Mouse (Mus musculus) skeletal muscle tissue, adult 2 months (tissue): Measurements from ENCODE around the gene Rad17.
A peak's percentile ranks its signal among the peaks of the same experiment; 100 is the strongest.

ENCODE experiments used
- DNase-seq: peaks from one replicate; pipeline ENCODE4 v3.0.0-alpha.2; 2012; ENCODE audit warnings: low read depth, low spot score

Rad17 gene

DNA sequence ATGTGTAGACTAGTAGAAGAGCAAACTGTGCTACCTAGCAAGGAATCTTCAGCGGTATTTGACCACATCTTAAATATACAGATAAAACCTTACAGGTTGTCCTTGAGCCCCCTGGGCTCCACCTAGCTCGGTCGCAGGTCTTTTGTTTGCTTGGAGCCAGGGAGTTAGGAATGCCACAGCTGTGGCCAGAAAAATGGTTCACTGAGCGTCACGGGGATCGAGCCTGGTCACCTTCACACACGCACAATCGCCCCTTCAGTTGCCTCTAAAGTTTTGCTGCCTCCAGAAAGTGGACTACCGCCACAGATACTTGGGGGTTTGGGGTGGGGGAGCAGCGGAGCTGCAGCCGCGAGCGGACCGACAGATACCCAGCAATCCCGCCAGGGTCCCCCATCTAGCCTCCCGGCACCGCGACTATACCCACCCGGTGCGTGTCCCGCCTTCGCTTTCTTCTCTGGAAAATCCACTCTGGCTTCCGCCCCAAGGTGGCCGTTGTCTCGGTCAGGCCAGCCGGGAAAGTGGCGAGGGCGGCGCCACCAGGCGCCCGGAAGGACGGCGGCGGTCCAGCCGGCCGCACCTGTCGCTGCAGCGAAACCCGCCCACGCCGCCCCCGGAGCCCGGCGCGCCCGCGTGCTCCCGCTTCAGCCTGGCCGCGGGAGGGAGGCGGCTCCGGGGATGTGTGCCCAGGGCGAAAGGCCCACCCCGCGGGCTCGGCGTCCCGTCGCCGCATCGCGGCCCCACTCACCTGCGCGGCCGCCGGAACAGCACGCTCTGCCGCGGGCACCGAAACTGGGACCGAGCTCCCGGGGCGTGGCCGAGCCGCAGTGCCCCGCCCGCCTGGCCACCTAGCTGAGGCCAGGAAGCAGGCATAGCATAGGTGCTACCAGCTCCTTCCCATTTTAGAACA lies 34.4 kb downstream of the Rad17 start, which contains the start of gene Marveld2:
Gene Marveld2, minus strand, starts transcription at position 791 of the 907 bp plus-strand sequence.
- no peak for DNase-seq

DNA sequence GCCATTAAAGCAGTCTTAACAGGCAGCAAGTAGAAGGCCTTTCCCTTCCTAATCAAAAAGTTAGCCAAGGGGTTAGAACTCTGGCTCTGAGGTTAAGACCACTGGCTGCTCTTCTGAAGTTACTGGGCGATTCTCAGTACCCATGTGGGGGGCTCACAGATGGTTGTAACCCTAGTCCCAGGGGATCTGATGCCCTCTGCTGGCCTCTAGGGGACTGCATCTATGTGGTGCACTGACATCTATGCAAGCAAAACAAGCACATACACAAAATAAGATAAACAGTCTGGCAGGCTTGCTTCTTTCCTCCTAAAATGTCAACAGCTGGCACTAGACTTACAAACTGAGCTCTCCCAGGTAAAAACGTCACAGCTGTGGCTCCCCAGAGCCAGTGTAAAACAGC lies 37.9 kb downstream of the Rad17 start:
- no peak for DNase-seq

DNA sequence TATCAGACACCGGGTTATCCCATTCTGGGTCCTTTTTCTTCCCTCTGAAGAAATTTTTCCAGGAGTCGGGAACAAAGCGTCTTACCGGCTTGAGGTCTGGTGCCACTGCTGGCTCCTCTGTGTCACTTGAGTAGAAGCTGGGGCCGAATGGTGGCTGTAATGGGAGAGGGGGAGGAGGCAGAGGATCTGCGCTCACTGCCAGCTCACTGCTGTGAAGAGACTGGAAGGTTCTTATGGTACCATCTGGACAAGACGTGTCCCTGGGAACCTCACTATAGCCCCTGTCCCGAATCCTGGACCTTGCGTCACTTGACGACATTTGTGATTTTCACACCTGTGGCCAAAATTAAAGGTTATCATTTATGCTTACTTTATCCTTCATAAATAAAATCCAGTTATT lies 38.6 kb downstream of the Rad17 start:
- DNase-seq: no peak

DNA sequence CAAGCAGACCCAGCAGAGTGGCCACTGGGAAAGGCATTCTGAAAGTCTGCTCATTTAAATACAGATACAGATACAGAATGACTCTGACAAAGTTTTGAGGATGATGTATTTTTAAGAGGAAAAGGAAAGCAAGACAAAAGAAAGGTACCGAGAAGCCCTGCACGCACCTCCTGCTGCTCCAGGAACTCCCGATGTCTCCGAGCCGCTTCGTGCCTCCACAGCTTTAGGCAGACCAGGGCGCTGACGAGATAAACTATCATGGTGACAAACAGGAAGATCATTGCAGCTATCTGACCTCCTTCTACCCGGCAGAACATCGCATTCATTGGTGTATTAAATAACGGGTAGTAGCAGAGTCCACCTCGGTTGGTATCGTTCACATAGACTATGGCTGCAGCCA lies 39.6 kb downstream of the Rad17 start:
- DNase-seq: no peak

DNA sequence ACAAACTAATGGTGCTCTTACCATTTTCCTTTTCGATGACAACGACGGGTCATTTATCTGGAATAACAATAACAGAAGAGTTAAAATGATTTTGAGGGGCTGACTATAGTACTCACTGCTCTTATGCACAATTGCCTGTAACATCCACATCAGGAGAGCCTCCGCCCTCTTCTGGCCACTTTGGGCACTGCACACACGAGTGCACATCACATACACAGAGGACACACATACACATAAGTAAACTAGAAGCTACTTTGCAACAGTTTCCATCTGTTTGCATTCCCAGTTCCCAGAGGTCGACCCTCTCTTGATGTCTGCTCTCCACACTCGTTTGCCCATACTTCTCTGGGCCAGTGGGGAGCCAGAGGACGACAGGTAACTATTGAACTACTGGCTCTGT lies 43.1 kb downstream of the Rad17 start:
- no peak for DNase-seq

DNA sequence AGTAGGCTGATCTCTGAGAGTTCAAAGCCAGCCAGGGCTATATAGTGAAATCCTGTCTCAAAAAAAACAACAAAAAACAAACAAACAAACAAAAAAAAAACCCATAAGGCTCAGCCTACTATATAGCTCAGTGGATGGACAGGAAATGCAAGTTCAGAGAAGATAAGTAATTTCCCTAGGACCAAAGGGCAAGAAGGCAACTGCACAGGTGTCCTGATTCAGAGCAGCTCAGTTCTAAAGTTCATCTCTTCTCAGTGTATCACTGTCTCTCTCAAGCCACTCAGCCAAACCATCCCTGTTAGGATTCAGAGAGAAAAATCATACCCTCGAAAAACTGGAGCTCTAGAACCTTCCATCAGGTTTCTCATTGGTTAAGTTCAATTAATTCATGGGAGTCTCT lies 45.0 kb downstream of the Rad17 start:
- no peak for DNase-seq

DNA sequence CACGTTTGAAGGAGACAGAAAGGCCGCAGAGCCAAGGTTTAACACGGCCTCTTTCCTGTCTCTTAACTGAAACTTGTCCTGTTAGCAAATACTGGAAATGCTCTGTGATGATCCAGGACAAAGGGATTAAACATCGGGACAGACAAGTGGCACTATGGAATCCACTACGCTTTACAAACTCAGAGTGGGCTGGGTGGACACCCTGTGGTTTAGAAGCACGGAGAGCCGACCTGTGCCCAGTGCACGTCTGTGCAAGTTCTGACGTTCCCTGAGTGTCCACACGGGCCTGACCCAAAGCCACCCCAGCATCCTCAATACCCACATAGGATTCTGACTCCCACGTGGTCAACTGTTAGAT lies 47.1 kb downstream of the Rad17 start:
- DNase-seq: no peak

DNA sequence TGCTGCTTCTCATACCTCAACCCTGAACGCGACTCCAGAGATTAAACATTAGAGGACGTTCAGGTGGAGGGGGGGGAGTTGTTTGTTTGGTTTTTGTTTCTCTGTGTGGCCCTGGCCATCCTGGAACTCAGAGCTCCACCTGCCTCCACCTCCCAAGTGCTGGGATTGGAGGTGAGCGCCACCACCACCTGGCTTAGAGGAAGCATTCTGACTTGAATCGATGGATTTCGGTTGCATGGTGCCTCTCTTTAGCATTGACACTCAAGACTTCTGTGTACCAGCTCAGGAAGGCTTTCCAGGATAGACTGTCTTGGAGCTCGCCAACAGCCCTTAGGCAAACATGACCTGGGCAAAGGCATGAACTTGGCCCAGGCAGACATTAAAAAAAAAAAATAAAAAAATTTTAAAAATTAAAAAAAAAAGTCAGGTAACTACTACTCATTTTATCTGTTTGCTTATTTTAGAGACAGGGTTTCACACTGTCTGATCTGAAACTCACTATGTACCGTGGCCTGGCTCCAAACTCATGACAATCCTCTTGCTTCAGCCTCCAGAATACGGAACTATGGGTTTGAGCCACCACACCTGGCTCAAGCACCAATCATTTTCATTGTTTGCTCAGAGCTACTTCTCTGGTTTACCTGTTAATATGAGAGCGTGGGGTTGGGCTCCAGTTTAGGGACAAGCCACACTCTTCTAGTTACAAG lies 47.7 kb downstream of the Rad17 start:
- DNase-seq: no peak

DNA sequence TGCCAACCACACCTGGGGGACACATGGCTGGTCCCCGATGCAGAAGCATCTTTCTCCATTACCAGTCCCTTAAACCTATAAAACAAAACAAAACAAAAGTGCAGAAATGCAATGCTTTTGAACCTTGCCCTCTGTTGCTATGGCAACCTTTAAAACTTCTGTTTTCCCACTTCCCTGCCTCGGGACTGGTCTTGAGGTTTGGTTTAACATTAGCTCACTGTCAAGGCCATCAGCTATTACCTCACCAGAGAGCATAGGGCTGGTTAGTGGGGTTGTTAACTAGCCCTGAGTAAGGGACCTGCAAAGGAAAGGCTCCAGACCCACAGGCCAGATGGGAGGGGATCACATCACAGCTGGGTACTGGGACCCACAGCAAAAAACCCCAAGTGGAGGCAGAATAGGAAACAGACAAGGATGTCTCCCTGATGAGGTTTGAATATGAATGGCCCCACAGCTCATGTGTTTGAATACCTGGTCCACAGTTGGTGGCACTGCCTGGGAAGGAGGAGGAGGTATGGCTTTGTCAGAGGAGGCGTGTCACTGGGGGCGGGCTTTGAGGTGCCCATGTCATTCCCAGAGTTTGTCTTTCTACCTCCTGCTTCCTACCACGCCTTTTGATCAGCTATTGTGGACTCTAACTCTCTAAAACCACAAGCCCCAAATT lies 48.5 kb downstream of the Rad17 start:
- DNase-seq: no peak

DNA sequence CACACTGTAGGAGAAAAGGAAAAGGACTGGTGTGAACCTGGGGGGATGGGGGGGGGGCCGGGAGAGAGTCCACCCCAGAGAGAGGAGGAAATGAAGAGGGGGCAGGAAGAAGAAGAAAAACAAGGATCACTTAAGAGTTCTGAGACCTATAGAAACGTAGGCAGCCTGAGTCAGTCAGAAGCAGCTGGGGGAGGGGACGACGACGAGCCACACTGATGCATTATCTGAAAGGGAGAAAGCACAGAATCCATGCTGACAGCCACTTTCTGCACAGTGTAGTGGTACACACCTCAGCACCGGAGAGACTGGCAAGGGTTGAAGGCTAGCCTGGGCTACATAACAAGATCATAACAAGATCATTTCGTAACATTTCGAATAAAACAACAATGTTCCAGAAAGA lies 49.8 kb downstream of the Rad17 start:
- no peak for DNase-seq

DNA sequence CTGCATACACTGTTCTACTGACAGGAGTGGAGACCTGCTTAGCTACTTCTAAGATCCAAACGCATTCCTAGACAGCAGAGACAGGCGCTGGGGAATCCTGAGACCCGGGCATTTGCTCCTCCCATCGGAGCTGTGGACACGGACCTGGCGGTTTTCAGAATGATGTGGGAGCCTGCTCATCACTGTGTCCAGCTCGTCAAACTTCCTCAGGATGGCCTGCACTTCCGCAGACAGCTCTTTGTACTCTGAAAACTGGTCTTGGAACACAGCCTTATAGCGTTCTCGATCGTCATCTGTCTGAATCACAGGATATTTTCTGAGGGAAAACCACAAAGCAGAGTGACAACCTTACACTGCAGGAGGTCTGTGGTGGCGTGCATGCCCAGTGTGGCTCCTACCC lies 50.5 kb downstream of the Rad17 start:
- DNase-seq: no peak

DNA sequence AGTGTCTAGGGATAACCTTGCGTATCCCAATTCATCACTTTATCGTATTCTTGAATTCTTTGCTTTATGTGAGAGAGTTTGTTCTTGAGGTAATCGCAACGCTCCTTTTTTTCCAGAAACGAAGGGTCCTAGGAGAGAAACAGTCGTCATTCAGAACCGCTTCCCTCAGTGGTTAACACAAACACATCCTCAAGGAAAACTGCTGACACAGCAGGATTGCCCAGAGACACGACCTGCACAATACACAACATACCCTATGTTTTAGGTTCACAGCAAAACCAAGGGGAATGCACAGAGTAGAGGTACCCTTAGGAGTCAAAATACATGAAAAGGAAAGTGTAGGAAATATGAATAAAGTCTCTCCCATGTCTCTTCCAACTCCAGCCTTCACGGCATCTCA lies 53.6 kb downstream of the Rad17 start:
- DNase-seq: no peak

DNA sequence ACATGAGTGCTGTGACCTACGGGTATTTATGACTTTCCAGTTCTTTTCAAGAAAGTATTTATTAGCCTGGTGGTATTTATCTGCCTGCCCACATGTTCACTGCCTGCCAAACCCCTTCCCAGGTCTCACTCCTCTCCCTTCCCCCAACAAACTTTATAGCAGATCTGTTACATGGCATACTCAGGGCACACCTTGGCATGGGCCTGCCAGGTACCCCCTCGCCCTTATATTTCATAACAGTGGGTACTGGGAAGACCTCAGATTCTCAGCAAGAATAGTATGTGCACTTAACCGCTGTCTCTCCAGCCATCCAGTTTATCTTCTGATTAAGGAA lies 55.3 kb downstream of the Rad17 start:
- DNase-seq: no peak

DNA sequence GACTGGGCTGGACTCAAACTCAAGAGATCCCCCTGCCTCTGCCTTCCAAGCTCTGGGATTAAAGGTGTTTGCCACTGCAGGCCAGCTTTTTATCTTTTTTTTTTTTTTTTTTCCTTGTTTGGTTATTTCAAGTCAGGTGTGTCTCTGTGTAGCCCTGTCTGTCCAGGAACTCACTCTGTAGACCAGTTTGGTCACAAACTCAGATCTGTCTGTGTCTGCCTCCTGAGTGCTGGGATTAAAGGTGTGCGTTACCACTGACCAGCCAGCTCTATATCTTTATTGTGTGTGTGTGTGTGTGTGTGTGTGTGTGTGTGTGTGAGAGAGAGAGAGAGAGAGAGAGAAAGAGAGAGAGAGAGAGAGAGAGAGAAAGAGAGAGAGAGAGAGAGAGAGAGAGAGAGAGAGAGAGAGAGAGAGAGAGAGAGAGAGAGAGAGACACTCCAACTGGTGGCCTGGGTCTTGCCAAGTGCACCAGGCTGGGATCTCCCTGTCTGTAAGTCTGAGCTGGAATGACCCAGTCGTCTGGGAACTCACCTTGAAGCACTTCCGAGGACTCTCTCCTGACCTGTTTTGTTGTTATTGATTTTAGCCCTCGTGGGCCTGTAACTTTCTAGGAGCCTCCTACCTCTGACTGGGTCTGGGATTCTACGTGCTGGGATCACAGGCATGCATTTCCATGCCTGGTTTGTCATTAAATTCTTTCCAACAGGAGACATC lies 55.9 kb downstream of the Rad17 start:
- no peak for DNase-seq

DNA sequence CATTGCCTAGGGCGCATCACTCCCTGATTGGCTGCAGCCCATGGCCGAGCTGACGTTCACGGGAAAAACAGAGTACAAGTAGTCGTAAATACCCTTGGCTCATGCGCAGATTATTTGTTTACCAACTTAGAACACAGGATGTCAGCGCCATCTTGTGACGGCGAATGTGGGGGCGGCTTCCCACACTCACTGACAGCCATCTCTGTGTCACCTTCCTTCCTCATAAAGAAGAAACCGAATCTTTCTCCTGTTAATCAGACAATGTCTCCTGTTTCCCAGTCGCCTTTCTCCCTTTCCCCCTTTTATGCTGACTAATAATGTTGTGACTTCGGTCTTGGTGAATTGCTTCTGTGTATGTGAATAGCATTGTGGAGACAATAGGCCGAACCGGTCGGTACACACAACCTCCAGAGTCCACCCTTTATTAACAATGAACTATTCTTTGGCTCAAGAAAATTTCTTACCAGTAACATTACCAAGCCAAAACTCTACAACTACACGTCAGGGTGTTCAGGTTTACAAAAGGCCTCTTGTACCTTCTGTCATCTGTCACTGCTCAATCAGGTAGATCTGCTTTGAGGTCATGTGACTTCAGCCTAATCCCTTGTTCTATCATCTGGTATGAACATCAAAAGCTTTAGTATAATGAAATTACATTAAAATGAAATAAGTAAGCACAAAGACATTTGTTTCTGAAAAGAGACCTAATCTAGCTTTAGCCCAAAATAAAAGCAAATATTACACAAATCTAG lies 56.6 kb downstream of the Rad17 start:
- peak; percentile 51 for DNase-seq

DNA sequence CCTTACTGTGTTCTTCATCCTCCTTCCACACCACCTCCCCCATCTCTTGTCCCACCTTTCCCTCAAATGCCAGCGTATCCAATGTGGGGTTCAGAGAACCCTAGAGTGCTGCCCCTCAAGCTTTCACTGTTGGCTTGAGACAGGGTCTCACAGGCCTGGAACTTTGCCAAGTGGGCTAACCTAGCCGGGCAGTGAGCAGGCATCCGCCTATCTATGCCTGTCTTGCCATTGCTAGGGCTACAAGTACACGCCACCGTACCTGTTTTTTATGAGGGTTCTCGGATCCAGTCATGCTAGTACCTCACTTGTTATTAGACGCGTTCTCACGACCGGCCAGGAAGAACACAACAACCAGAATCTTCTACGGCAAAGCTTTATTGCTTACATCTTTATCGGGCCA lies 62.2 kb downstream of the Rad17 start:
- DNase-seq: no peak

DNA sequence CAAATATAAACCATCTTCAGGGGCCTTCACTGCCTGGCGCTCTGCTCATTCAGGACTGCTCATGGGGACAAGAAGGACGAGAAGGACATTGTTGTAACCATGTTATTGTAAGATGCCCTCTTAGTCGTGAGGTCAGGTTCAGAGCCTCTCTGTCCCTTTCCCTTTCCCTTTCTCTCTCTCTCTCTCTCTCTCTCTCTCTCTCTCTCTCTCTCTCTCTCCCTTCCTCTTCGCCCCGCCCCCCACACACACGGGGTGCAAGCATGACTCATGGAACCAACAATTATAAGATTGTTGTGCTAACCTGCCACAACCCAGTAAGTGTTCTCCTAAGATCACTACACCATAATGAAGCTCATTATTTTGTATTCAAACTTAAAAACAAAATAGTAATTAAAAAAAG lies 68.7 kb downstream of the Rad17 start:
- DNase-seq: no peak

DNA sequence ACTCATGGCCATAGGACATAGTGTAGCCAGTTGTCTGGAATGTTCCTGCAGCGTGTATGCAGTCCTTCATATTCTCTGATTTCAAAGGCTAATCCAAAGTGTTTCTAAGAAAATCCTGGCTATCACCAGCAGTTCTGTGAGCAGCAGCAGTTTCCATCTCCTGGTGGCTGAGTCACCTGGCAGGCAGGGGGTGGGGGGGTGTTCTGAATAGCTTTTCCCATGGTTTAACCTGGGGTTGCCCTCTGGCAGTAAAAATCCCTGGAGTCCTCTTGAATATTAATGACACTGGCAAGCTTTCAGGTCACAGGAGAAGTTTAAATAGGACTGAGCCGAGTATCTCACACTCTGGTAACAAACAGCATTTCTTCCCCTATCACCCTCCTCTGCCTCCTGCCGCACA lies 69.2 kb downstream of the Rad17 start:
- no peak for DNase-seq

DNA sequence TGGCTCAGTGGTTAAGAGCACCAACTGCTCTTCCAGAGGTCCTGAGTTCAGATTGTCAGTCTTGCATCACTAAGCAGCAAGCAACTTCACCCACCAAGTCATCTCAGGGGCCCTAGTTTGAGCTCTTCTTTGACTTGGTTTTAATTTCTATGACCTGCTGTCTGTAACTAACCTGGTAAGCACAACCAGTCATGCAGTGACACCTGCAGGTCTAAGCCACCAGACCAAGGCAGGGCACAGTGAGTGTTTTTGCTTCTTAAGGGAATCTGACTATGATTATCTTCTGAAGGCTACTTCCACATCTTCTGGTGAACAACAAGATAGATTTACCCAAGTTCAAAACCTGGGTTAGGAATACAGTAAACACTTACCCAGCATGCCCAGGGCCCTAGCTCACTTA lies 70.9 kb downstream of the Rad17 start:
- DNase-seq: no peak

DNA sequence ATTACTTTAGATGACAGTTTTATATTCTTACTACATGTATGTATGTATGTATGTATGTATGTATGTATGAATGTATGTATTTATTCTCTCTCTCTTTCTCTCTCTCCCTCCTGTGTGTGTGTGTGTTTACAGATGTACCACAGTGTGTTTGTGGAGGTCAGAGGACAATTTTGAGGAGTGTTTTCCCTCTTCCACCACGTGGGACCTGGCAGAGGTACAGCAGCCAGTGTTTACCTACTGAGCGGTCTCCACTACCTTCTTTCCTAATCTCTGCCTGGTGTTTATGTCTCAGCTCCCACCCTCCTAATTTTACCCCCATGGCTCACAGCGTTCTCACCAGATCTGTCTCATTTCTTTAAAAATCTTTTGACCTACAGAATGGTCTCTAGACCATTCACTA lies 71.6 kb downstream of the Rad17 start:
- no peak for DNase-seq

DNA sequence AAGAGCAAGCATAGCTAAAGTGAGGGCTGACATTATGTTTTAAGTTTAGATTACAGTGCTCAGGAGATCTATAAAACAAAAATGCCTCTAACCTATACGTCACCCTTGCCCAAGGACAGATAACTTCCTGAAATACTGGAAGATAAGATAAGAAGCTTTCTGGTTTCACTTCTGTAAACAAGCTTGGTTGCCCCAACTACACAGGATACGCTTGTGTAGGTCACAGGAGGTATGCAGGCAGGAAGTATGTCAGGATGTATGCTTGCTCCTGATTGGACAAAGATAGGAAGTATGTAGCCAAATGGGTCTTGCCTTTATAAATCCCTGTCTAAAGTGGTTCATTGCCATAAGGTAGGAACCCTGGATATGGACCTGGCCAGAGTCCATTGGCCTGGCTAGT lies 74.9 kb downstream of the Rad17 start:
- no peak for DNase-seq
